Mouse (Mus musculus): ENCODE results near the gene Slc19a1. TPM values are rescaled to one million over a fixed set of nuclear protein-coding genes. Genes with fewer than 3 reads are reported as not detected.

Gene Slc19a1
- total RNA-seq, 2 experiments from 2014 or later, result 4.6 to 7.5 TPM

DNA sequence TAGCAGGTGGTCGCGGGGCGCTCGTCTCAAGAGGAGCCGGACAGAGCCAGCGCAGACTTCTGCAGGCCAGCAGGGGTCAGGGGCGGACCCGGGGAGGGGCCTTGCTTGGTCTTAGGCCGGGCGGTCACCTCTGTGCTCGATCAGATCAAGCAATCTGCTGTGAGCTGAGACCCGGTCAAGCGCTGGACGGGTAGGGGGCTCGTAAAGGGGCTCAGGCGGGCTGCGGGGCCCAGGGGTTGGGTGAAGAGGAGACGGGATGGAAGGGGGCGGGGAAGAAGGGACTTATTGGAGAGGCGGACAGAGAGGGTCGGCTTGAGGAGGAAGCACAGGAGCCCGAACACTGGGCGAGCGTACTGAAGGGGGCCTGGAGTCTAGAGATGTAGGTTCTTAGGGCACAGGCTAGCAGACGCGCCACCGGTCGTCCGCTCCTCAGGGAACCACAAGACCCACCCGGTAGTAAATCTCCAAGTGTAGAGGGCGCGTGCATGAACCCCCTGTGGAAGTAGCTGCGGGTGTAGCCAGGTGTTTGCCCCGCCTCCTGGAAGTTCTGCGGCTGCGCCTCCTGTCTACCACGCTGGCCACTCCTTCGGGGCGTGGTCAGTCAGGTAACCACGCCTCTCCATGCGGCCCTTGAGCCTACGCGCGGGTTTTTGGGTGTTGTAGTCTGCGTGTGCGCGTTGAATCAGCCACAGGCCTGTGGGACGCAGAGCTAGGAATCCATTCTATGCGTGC, 716 bp downstream of the Slc19a1 start:
- DNase-seq (ENCODE audit: low spot score), result peak; percentile 93

DNA sequence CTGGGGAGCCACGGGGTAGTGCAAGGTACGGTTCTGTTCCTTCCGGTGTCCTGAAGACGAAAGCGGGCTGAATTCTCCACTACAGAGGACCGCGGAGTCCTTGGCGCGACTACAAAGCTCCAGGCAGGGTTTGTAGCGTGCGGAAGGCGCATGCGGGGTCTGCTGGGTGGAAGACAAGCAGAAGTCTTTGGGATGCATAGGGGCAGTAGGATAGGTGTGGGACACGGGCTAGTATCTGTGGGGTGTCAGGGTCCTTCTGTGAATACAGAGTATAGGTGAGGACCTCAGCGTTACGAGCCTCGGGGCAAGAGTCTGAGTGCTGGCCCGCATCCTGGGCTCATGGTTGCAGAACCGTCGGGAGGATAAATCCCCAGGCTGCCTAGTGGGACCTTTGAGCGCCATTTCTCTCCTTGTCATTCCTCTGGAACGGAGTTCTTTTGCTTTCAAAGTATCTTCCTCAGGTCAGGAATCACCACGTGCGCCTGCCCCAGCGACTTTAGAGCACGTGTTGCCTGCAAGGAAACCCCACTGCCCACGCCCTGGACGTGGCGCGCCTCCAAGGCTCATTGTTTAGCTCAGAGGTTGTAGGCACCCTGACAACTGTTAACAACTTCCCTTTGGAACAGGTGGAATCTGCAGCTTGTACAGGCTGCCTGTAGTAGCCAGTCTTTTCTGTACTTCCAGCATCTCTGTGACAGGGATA, 1.4 kb downstream of the Slc19a1 start:
- peak; percentile 12 for DNase-seq (ENCODE audit: low spot score)

GRCm38 (mm10) chr10:77035487-77035886, 3.4 kb downstream of the Slc19a1 start:
- DNase-seq (ENCODE audit: low spot score), result no peak

DNA sequence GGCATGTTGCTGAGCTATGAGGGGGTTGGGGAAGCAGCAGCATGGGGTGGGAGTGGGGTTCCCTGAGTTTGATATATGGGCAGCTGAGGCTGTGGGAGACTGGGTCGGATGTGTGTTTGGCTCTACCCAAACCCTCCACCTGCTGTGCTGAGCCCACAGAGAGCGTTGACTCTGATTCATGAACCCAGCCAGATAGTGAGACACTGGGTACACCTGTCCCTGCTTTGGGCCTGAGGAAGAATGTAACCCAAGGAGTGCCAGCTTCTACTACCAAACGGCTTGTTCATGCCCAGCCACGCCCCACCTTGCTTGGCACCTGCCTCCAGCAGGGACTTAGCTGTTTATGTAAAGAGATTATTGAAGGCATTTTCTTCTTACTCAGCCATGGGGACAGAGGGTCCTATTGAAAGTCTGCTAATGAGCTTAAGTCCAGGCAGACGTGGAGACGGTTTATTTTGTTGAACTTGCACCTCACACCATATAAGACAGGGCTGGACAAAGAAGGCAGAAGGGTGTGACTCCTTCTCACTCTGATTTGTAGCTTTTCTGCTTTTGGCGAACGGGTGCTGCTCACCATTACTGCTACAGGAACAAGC, 6.6 kb downstream of the Slc19a1 start:
- DNase-seq (ENCODE audit: low spot score), result no peak

- DNase-seq (ENCODE audit: low spot score), result no peak
Measured at GRCm38 (mm10) chr10:77048196-77048595, 16.2 kb downstream of the Slc19a1 start.

DNA sequence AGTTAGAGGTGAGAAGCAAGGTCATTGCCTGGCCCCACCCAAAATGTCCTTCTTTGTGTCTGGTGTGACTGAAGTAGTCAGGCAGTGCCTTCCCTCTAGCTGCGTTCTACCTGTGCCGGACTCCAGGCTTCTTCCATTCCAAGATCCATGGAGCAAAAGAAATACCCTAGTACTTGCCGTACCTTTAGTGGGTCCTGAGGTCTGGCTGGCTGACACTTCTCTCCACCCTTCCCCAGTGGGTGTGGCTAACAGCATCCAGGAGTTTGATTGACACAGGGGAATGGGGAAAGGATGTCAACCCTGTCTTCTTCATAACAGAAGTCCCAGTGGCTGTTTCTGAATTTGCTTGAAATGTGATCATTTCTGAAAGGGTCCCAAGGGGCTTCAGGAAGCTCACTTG, 16.6 kb downstream of the Slc19a1 start:
- no peak for DNase-seq (ENCODE audit: low spot score)

DNA sequence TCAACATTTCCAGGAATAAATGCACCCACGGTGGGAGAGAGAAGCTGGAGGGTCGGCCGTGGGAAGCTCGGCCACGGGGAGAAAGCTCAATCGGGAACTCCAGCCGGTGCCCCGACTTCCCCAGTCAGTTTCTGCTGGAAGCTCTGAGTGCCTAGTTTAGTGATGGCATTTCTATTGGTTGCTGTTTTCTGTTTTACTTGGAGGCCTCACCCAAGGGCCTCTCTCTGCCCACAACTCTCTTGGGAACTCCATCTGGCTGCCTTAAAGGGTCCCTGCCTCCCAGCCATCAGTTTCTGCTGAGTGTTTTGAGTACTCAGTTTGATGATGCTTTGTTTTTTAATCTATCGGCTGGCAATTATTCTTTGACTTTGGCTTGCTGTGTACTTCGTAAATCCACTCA, 24.7 kb downstream of the Slc19a1 start:
- no peak for DNase-seq (ENCODE audit: low spot score)

DNA sequence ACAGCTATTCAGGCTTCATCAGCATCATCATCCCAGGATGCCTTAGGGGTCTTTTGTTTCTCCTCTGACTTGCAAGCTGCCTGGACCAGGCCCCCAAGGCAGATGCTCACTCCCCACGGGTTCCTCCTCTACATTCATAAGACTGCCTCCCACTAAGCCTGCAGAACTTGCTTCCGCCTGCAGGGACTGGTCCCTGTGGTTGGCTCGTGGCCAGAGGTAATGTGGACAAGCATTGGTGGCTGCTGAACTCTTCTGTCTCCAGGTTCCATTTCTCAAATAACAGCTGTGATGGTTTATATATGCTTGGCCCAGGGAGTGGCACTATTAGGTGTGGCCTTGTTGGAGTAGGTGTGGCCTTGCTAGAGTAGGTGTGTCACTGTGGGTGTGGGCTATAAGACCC, 29.4 kb downstream of the Slc19a1 start:
- DNase-seq (ENCODE audit: low spot score), result no peak

DNA sequence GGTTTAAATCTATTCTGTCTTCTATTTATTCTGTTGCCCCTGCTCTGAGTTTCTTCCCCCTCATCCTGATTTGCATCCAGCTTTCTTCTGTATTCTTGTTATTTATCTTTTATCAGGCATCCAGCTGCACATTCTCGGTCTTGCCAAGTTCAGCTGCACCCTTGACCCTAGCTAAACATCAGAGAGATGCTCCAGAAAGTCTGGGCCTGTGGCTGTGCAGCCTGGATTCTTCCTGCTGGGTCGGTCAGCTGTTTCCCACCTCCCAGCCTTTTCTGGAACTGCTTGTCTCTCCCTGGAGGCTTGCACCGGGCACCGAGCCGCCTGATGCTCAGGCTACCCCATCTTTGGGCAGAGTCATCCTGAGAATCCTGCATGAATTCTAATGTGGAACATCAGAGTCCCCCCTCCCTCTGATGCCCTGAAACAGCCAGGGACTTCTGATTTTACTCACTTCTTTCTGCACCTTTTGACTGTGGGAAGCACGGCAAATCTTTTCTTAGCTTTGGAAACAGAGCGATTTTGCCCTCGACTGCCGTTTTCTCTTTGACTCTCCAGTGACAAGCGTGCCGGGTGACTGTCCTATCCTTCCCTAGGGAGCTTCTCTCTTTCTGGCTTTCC, 30.5 kb downstream of the Slc19a1 start:
- peak; percentile 5 for DNase-seq (ENCODE audit: low spot score)

DNA sequence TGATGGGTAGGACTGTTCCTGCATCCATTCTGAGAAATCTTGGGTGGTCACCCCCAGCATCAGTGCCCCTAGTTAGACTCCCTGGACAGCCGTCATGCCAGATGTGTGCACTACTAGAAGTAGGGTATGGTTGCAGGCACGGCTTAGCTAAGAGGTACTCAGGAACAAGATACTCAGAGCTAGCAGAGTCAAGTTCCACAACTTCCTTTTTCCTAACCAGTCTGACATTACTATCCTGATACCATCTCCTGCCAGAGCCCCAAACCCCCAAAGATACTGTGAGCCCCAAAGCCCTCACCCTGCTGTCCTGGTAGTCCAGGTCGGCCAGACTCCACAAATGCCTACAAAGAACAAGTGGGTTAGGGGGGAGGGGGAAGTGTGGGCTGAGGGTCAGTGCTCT, 32.2 kb downstream of the Slc19a1 start:
- no peak for DNase-seq (ENCODE audit: low spot score)

- no peak for DNase-seq (ENCODE audit: low spot score)
Measured at GRCm38 (mm10) chr10:77064659-77065058, 32.6 kb downstream of the Slc19a1 start.

DNA sequence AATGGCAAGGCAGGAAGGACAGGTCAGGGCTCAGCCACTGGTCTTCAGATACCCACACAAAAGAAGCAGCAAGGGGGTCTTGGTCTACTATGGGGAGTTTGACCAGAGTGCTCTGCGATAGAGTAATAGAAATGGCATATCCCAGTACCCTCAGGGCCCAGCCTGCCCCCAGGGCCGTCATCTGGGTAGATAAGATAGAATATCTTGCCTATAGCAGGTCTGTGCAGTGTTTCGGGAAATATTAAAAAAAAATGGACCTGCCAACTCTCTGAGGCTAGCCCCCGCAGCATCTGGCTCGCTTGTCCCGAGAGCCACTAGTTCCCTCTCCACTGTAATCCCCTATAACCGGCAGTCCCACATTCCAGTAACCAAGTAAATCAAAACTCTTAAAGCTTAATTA, 36.4 kb downstream of the Slc19a1 start:
- DNase-seq (ENCODE audit: low spot score), result no peak

DNA sequence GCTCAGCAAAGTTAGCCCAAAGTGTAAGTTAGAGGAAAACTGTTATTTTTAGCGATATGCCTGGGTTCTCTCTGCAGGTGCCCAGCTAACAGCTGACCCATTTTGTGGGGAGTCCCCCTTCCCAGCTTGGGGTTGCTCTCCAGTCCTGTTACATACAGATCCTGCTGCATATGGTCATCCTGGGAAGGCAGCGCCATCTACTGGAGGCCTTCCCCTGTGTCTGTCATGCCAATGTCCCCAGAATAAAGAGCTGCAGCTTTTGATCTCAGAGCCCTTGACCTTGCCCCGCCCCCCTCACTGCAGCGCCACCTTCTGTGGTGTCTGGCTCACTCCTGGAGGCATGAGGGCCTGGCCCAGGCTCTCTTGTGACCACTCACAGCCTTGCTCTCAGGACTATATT, 38.0 kb downstream of the Slc19a1 start:
- DNase-seq (ENCODE audit: low spot score), result peak; percentile 10

DNA sequence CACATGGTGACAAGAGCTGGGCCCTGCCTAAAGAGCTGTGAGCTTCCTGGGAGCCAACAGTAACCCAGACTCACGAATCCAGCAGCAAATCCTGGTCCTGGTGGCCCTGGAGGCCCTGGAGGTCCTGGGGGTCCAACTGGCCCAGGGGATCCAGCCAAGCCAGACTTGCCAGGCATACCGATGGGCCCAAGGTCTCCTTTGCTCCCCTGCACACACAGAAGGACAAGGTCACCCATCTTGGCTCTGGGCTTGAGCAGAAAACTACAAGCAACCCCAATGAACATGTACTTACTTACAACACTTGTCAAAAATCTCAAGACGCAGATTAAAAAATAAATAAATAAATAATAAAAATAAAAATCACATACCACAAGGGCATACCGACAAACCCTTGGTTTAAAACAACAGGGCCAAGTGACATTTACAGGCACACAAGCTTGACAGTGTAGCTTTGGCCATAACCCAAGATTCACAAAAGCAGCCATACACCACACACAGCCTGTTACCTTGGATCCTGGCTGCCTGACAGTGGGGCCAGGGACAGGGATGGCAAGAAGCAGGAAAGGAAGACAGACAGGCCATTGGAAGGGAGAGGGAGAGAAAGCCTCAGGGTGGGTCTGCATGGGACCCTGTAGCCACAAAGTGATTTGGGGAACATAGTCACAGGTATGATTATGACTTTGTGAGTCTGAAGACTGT, 42.4 kb downstream of the Slc19a1 start:
- DNase-seq (ENCODE audit: low spot score), result no peak

DNA sequence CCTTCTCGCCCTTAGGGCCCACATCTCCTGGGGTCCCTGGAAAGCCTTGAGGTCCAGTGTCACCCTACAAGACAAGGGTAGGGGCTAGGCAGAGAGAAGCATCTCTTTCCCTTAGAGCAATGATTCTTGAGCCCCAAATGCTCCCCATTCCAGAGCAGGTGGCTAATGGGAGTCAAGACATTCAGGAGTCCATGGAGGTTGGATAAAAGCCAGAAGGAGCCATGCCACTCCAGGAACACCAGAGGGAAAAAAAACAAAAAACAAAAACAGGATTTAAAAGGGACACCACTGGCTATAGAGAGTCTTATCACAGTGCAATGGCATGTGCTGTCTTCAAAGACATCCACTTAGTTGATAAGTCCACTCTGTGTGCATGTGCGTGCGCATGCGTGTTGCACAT, 46.4 kb downstream of the Slc19a1 start:
- DNase-seq (ENCODE audit: low spot score), result no peak

DNA sequence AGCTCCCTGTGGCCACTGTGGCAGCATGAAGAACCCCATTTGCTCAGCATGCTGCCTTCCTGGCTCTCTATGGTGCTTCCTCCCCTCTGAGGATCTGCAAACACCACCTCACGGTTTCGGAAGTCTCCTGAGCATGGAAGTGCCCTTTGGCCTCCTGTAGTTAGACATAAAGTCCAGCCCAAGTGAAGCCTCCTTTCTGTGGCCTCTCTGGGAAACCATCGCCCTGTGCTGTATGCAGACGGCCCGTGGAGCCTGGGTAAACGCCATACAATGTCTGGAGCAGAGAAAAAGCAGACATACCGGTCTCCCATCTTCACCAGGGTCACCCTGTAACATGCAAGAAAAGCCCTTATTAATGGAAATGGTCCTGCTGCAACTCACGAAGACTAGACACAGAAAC, 46.9 kb downstream of the Slc19a1 start:
- DNase-seq (ENCODE audit: low spot score), result no peak

DNA sequence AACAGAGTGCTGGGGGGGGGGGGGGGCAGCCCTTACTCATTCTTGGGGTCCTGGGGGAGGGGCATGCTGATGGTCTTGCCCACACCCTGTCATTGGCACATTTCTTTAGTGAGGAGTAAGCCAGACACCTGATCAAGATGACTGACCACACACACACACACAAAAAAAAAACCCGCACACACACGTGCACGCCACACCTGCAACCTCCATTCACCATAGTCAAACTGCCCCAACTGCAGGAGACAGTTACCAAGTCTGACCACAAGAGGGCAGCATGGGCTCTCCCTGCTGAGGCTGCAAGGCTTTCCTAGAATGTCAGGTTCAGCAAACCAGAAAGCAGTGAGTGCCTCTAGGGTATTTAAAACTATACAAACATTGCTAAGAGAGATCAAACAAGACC, 50.4 kb downstream of the Slc19a1 start:
- peak; percentile 60 for DNase-seq (ENCODE audit: low spot score)

DNA sequence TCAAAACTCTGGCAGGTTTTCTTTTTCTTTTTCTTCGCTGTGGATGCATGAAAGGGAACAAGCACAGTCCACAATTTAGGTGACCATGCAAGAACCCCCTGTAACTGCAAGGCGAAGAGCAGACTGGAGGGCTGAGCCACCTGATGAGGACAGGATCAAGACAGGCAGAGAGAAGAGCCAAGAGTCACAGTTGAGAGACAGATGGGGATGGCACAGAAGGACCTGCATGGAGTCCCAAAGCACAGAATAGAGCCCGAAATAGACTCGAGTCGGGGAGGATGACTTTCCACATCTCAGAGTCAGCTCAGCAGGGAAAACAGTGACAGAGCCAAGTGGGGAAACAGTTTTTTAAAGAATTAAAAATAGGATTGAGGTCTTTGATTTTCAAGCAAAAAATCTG, 50.9 kb downstream of the Slc19a1 start:
- DNase-seq (ENCODE audit: low spot score), result no peak

GRCm38 (mm10) chr10:77084568-77084967, 52.5 kb downstream of the Slc19a1 start:
- DNase-seq (ENCODE audit: low spot score), result no peak

DNA sequence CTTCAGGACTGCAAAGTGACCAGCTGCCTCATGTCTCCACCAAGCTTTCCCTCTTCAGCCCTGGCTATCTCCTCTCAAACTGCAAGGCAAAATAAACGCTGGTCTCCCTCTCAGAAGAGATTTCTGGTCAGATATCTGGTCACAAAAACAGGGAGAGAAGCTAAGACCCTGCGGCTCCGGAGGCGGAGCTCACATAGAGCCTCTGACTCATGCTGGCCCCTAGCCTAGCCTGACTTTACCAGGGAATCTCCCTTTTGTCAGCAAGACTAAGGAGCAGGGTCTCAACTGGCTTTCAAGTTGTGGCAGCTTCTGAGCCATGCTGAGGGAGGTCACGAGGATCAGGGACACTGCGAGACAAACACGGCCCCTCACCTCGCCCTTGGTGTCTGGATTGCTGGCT, 57.3 kb downstream of the Slc19a1 start:
- peak; percentile 49 for DNase-seq (ENCODE audit: low spot score)

GRCm38 (mm10) chr10:77090063-77090462, 58.0 kb downstream of the Slc19a1 start:
- DNase-seq (ENCODE audit: low spot score), result no peak
